ENCODE assay signal across 8 mouse cellular contexts in the genomic region with DNA sequence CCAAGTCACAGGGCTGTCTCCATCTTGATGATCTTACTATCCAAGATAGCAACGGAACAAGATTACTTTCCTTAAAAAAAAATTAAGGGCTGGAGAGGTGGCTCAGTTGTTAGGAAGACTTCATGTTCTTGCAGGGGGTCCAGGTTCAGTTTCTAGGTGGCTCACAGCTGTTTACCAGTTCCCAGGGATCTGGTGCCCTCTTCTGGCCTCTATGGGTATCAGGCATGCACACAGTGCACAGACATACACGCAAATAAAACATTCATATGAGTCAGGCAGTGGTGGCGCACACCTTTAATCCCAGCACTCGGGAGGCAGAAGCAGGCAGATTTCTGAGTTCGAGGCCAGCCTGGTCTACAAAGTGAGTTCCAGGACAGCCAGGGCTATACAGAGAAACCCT. TPM values are rescaled to one million over a fixed set of nuclear protein-coding genes. Genes with fewer than 3 reads are reported as not detected.
DNase-seq lines count a peak whose midpoint lies in the region; TF ChIP-seq lines count a peak whose summit lies in the region.
"Not testable (repeated sequence)": the region's sequence is repeated elsewhere in the genome, so short reads cannot be mapped to it uniquely, and the experiment has no call there.

No protein-coding gene starts in this region.

- not testable (repeated sequence) for H3K27ac ChIP-seq in cortical plate, adult 2 months (ENCODE audit: insufficient read depth, low read length); limb, embryonic 10.5 days; spleen, adult 2 months (ENCODE audit: insufficient read depth, low read length)

- not testable (repeated sequence) for H3K36me3 ChIP-seq in limb, embryonic 10.5 days; megakaryocyte, embryonic 14.5 days (replicated peaks; ENCODE audit: low read length); spleen, adult 2 months (ENCODE audit: control insufficient read depth, insufficient read depth, low read length)

- not testable (repeated sequence) for H3K4me3 ChIP-seq in cortical plate, adult 2 months (ENCODE audit: insufficient read depth, low read length); limb, embryonic 10.5 days; spleen, adult 2 months (ENCODE audit: extremely low read depth, insufficient read depth, insufficient read length)
- H3K4me3 ChIP-seq in megakaryocyte, embryonic 14.5 days (replicated peaks), result peak overlapping the region; percentile 82

- peak; percentile 61 for TF ChIP-seq CTCF in cortical plate, adult 2 months (IDR thresholded peaks at IDR 0.05; ENCODE audit: extremely low read depth, insufficient read depth, low read length)
- peak; percentile 23; the same call in 1 of the 2 replicates for TF ChIP-seq CTCF in spleen, adult 2 months (IDR thresholded peaks at IDR 0.05; ENCODE audit: extremely low read depth, insufficient read depth, insufficient read length, insufficient replicate concordance)

- not testable (repeated sequence) for H3K9me3 ChIP-seq in limb, embryonic 10.5 days (replicated peaks); megakaryocyte, embryonic 14.5 days

- not testable (repeated sequence) for H3K4me1 ChIP-seq in cortical plate, adult 2 months (ENCODE audit: control insufficient read depth, insufficient read depth, low read length); spleen, adult 2 months (ENCODE audit: control insufficient read depth, insufficient read depth, insufficient read length)
- H3K4me1 ChIP-seq in limb, embryonic 10.5 days, result peaks cover 13% of the 10 kb centered on the region
- H3K4me1 ChIP-seq in megakaryocyte, embryonic 14.5 days, result peaks cover 41% of the 10 kb centered on the region

- intact Hi-C loops in gastrocnemius, postnatal 14 days (cut with DNase I; ENCODE audit: low total_unique reads), result loop anchor here (10.0 kb wide), 1 partner anchor 101 kb away; the partner anchor contains the start of gene Nanos3

- peak; percentile 91 for DNase-seq in 416B (ENCODE audit: low read depth)
- DNase-seq in ZHBTc4 (ENCODE audit: low read depth, low spot score), result peak; percentile 89
- peak; percentile 51 for DNase-seq in gastrocnemius, postnatal 14 days
- peak; percentile 35 for DNase-seq in hindlimb bud, embryonic 11.5 days (ENCODE audit: extremely low spot score, low read depth, low spot score)
- peak; percentile 60 for DNase-seq in limb, embryonic 10.5 days (ENCODE audit: low spot score)
- DNase-seq in spleen, adult 2 months (ENCODE audit: low read depth in 1 of 2, low spot score in 2 of 2), result peak in 1 of 2 experiments; percentile 30

- not testable (repeated sequence) for H3K27me3 ChIP-seq in limb, embryonic 10.5 days (ENCODE audit: low read depth, poor library complexity, severe bottlenecking); megakaryocyte, embryonic 14.5 days (replicated peaks); spleen, adult 2 months (ENCODE audit: control insufficient read depth, insufficient read depth, low read length)

- TF ChIP-seq POLR2A in cortical plate, adult 2 months (IDR thresholded peaks at IDR 0.05; ENCODE audit: extremely low read depth, insufficient read depth, low read length); spleen, adult 2 months (IDR thresholded peaks at IDR 0.05; ENCODE audit: low read depth, low read length): not testable (repeated sequence)

- WGBS in limb, embryonic 10.5 days, result 57% methylated on average over 5 of the region's 5 CpGs
- WGBS in spleen, adult 2 months, result 48% methylated on average over 5 of the region's 5 CpGs

RNA-seq across cellular contexts. Expression of gene Ccdc130, which starts 15.5 kb away (rescaled TPM):
- polyA plus RNA-seq in cortical plate, adult 2 months (2012; rRNA removed), result 42.5 and 45.4 TPM in 2 replicates
- 10 to 100 TPM in 1 of 2 experiments, 1 to 10 TPM in 1; 9.6 to 10.1 TPM for total RNA-seq in gastrocnemius, postnatal 14 days (2021)
- polyA plus RNA-seq in limb, embryonic 10.5 days (2016; fragmentation: Nextera tagmentation; extraction: Ambion mirVana), result 15.0 and 22.9 TPM in 2 replicates
- polyA plus RNA-seq in megakaryocyte, embryonic 14.5 days (2012; ENCODE audit: insufficient read depth, low replicate concordance), result 4.8 and 20.9 TPM in 2 replicates
- 26.0 and 27.1 TPM in 2 replicates for polyA plus RNA-seq in spleen, adult 2 months (2012; rRNA removed)

RNA-seq across cellular contexts. Expression of gene Mri1, which starts 28.5 kb away (rescaled TPM):
- polyA plus RNA-seq in cortical plate, adult 2 months (2012; rRNA removed), result 25.0 and 25.2 TPM in 2 replicates
- total RNA-seq in gastrocnemius, postnatal 14 days (2021), result 10 to 100 TPM; 11.8 to 16.6 TPM
- polyA plus RNA-seq in limb, embryonic 10.5 days (2016; fragmentation: Nextera tagmentation; extraction: Ambion mirVana), result 75.0 and 83.0 TPM in 2 replicates
- 106 and 208 TPM in 2 replicates for polyA plus RNA-seq in megakaryocyte, embryonic 14.5 days (2012; ENCODE audit: insufficient read depth, low replicate concordance)
- 59.5 and 104 TPM in 2 replicates for polyA plus RNA-seq in spleen, adult 2 months (2012; rRNA removed)

RNA-seq across cellular contexts. Expression of gene D8Ertd738e, which starts 36.1 kb away (rescaled TPM):
- 202 and 213 TPM in 2 replicates for polyA plus RNA-seq in cortical plate, adult 2 months (2012; rRNA removed)
- 100 to 1,000 TPM; 158 to 171 TPM for total RNA-seq in gastrocnemius, postnatal 14 days (2021)
- polyA plus RNA-seq in limb, embryonic 10.5 days (2016; fragmentation: Nextera tagmentation; extraction: Ambion mirVana), result 420 and 449 TPM in 2 replicates
- polyA plus RNA-seq in megakaryocyte, embryonic 14.5 days (2012; ENCODE audit: insufficient read depth, low replicate concordance), result 80.4 and 326 TPM in 2 replicates
- polyA plus RNA-seq in spleen, adult 2 months (2012; rRNA removed), result 68.3 and 88.3 TPM in 2 replicates

RNA-seq across cellular contexts. Expression of gene Zswim4, which starts 48.8 kb away (rescaled TPM):
- polyA plus RNA-seq in cortical plate, adult 2 months (2012; rRNA removed), result 12.2 and 13.6 TPM in 2 replicates
- total RNA-seq in gastrocnemius, postnatal 14 days (2021), result 1 to 10 TPM; 5.8 to 6.8 TPM
- polyA plus RNA-seq in limb, embryonic 10.5 days (2016; fragmentation: Nextera tagmentation; extraction: Ambion mirVana), result 40.1 and 44.4 TPM in 2 replicates
- polyA plus RNA-seq in megakaryocyte, embryonic 14.5 days (2012; ENCODE audit: insufficient read depth, low replicate concordance), result 14.1 and 16.0 TPM in 2 replicates
- polyA plus RNA-seq in spleen, adult 2 months (2012; rRNA removed), result 11.3 and 17.5 TPM in 2 replicates
